Mouse (Mus musculus) heart, postnatal 0 days (tissue): ENCODE results near the gene Fam117a. TPM values are rescaled to one million over a fixed set of nuclear protein-coding genes. Genes with fewer than 3 reads are reported as not detected.

Experiments
- ATAC-seq: fragments of 200-750 bp; cut with Nextera tagmentation; 2 replicates; pipeline ENCODE4 v1.8.0; 2017; ENCODE audit warnings: low read depth, moderate number of reproducible peaks, moderate library complexity; ENCODE audit not compliant: insufficient read depth
- DNase-seq: peaks from one replicate; pipeline ENCODE4 v3.0.0-alpha.2; 2016; ENCODE audit warnings: low spot score
- H3K27ac ChIP-seq: fragments of 300-500 bp; sonication (generic); 2 replicates; pipeline ENCODE4 v1.5.1; 2014; ENCODE audit warnings: low read depth, mild to moderate bottlenecking
- H3K27me3 ChIP-seq: fragments of 300-500 bp; sonication (generic); 2 replicates; pipeline ENCODE4 v1.6.1; 2014; ENCODE audit warnings: low read length, mixed read lengths; ENCODE audit not compliant: control insufficient read depth, insufficient read depth
- H3K36me3 ChIP-seq: fragments of 300-500 bp; sonication (generic); replicated peaks from 2 replicates; pipeline ENCODE4 v1.6.1; 2014; ENCODE audit warnings: low read length, mixed read lengths; ENCODE audit not compliant: control insufficient read depth, insufficient read depth
- H3K4me1 ChIP-seq: fragments of 300-500 bp; sonication (generic); 2 replicates; pipeline ENCODE4 v1.6.1; 2014; ENCODE audit warnings: antibody characterized with exemption; ENCODE audit not compliant: control insufficient read depth, insufficient read depth
- H3K4me2 ChIP-seq: fragments of 300-500 bp; sonication (generic); 2 replicates; pipeline ENCODE4 v1.6.1; 2014; ENCODE audit warnings: low read depth, mild to moderate bottlenecking, low read length, moderate library complexity
- H3K4me3 ChIP-seq: fragments of 300-500 bp; sonication (generic); 2 replicates; pipeline ENCODE4 v1.5.1; 2014; ENCODE audit warnings: low read depth, low read length
- H3K9ac ChIP-seq: fragments of 300-500 bp; sonication (generic); replicated peaks from 2 replicates; pipeline ENCODE4 v1.6.1; 2014; ENCODE audit warnings: low read depth, low read length, mixed read lengths
- H3K9me3 ChIP-seq: fragments of 300-500 bp; sonication (generic); replicated peaks from 2 replicates; pipeline ENCODE4 v1.6.1; 2016; ENCODE audit warnings: low read length; ENCODE audit not compliant: control insufficient read depth
- CTCF ChIP-seq: IDR thresholded peaks from 2 replicates; pipeline ENCODE4 v1.5.1; 2016; ENCODE audit warnings: antibody characterized with exemption, control low read depth, low read depth
- EP300 ChIP-seq: IDR thresholded peaks from 2 replicates; pipeline ENCODE4 v1.6.1; 2016; ENCODE audit warnings: antibody characterized with exemption, low read depth
- WGBS: fragments of 180-500 bp; shearing (Covaris S2); extraction: QIAGEN DNeasy Blood & Tissue Kit; methylation state at CpG from one replicate; pipeline ENCODE4 v1.1.7; 2014; 5-methylcytosine and 5-hydroxymethylcytosine counted together
- polyA plus RNA-seq: library from polyadenylated mRNA; unstranded; fragments of >200 nt; fragmentation: Nextera tagmentation; extraction: Ambion mirVana; gene quantifications from 2 replicates; pipeline ENCODE4 v1.2.1, GENCODE M21; 2015
- total RNA-seq: library from RNA; depleted of rRNA; stranded (reverse); fragments of >200 nt; gene quantifications from 2 replicates; pipeline ENCODE4 v1.2.3, GENCODE M21; 2014; ENCODE audit warnings: low replicate concordance

Gene Fam117a
- total and polyA plus RNA-seq, 2 experiments from 2014 or later, result 3.9 to 5.6 TPM

DNA sequence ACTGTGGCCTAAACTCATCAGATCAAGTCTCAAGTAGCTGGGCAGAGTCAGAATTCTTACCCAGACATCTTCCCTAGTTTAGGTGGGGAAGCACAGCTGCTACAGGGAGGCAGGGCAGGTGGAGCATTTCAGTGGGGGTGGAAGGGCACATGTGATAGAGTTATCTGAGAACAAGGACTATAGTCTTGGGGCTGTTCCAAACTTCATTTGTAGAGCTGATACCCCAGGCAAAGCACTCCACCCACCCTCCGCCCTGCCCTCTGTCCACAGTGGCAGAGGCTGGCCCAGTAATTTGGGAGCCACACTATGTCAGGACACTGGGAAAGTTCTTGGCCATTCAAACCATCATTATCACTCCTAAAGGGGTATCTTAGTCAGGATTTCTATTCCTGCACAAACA, 16.8 kb upstream of the Fam117a start:
- DNase-seq, result no peak
- WGBS, result 85% methylated on average over 1 of the region's 1 CpGs
- Histone ChIP-seq H3K4me2 (no peak overlapping the region), H3K4me3 (no peak overlapping the region), H3K27me3 (0 out of 2 replicates have a peak, but pooled peaks cover 2% of the 10 kb centered on the region), H3K36me3 (no peaks in the 10 kb centered on the region), H3K27ac (no peak overlapping the region), H3K4me1 (no peaks in the 10 kb centered on the region), H3K9ac (no peak overlapping the region), H3K9me3 (no peaks in the 10 kb centered on the region)
- ATAC-seq, result no peak
- TF ChIP-seq EP300 (no peak), CTCF (no peak)

GRCm38 (mm10) chr11:95324181-95324580, 12.6 kb upstream of the Fam117a start:
- Histone ChIP-seq H3K4me3 (no peak overlapping the region), H3K4me2 (no peak overlapping the region), H3K4me1 (0 out of 2 replicates have a peak, but pooled peaks cover 4% of the 10 kb centered on the region), H3K36me3 (no peaks in the 10 kb centered on the region), H3K27ac (no peak overlapping the region), H3K9ac (no peak overlapping the region), H3K27me3 (0 out of 2 replicates have a peak, but pooled peaks cover 2% of the 10 kb centered on the region), H3K9me3 (no peaks in the 10 kb centered on the region)
- ATAC-seq (no peak), DNase-seq (no peak)
- TF ChIP-seq EP300 (no peak), CTCF (no peak)
- 91% methylated on average over 10 of the region's 10 CpGs for WGBS

GRCm38 (mm10) chr11:95325832-95326231, 11.0 kb upstream of the Fam117a start:
- no peaks in the 10 kb centered on the region for H3K36me3 ChIP-seq
- no peaks in the 10 kb centered on the region for H3K9me3 ChIP-seq
- H3K4me1 ChIP-seq, result 0 out of 2 replicates have a peak, but pooled peaks cover 4% of the 10 kb centered on the region
- DNase-seq (no peak), ATAC-seq (no peak)
- TF ChIP-seq EP300, result no peak
- TF ChIP-seq CTCF, result no peak
- H3K27me3 ChIP-seq, result 0 out of 2 replicates have a peak, but pooled peaks cover 2% of the 10 kb centered on the region
- no peak overlapping the region for H3K27ac ChIP-seq
- no peak overlapping the region for H3K9ac ChIP-seq
- no peak overlapping the region for H3K4me2 ChIP-seq
- H3K4me3 ChIP-seq, result no peak overlapping the region
- 68% methylated on average over 4 of the region's 4 CpGs for whole genome bisulfite sequencing

- TF ChIP-seq CTCF (no peak), EP300 (no peak)
- Histone ChIP-seq H3K27me3 (0 out of 2 replicates have a peak, but pooled peaks cover 2% of the 10 kb centered on the region), H3K9ac (no peak overlapping the region), H3K4me3 (no peak overlapping the region), H3K36me3 (no peaks in the 10 kb centered on the region), H3K27ac (no peak overlapping the region), H3K4me1 (0 out of 2 replicates have a peak, but pooled peaks cover 4% of the 10 kb centered on the region), H3K9me3 (no peaks in the 10 kb centered on the region), H3K4me2 (no peak overlapping the region)
- WGBS, result 55% methylated on average over 11 of the region's 11 CpGs
- DNase-seq (no peak), ATAC-seq (no peak)
Observed at GRCm38 (mm10) chr11:95326243-95326642, 10.6 kb upstream of the Fam117a start.

DNA sequence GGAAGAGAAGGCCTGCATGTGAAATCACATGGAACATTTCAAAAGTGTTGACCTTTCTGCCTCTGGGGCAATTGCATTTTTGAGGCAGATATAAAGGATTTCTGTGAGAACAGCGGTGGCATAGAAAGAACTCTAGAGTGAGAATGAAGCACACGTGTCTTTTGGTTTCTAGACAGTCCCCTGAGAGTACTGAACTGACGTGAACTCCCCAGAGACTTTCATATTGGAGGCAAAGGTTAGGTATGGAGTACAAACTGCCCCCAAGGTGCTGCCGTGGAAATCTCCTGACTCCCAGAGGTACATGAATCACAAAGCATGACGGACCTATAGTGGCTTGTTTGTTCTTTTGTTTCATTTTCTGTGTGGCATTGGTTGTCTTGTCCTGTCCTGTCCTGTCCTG, 8.2 kb upstream of the Fam117a start:
- H3K27me3 ChIP-seq, result 0 out of 2 replicates have a peak, but pooled peaks cover 2% of the 10 kb centered on the region
- 69% methylated on average over 5 of the region's 5 CpGs for WGBS
- H3K4me2 ChIP-seq, result no peak overlapping the region
- 0 out of 2 replicates have a peak, but pooled peaks cover 4% of the 10 kb centered on the region for H3K4me1 ChIP-seq
- ATAC-seq (no peak), DNase-seq (no peak)
- TF ChIP-seq CTCF (no peak), EP300 (no peak)
- no peak overlapping the region for H3K9ac ChIP-seq
- H3K27ac ChIP-seq, result no peak overlapping the region
- H3K4me3 ChIP-seq, result no peak overlapping the region
- H3K9me3 ChIP-seq, result no peaks in the 10 kb centered on the region
- no peaks in the 10 kb centered on the region for H3K36me3 ChIP-seq

DNA sequence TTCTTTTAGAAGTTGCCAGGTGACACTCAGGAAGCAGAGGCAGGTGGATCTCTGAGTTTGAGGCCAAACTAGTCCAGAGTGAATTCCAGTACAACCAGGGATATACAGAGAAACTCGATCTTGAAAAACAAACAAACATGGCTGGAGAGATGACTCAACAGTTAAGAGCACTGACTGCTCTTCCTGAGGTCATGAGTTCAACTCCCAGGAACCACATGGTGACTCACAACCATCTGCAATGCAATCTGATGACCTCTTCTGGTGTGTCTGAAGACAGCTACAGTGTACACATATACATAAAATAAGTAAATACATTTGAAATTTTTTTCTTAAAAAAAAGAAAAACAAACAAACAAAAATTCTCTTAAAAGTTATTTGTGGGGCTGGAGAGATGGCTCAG, 6.2 kb upstream of the Fam117a start:
- no peaks in the 10 kb centered on the region for H3K9me3 ChIP-seq
- H3K4me2 ChIP-seq, result no peak overlapping the region
- TF ChIP-seq EP300 (no peak), CTCF (no peak)
- H3K27me3 ChIP-seq, result no peaks in the 10 kb centered on the region
- peaks cover 9% of the 10 kb centered on the region; the same call in 1 of the 2 replicates for H3K4me1 ChIP-seq
- no peaks in the 10 kb centered on the region for H3K36me3 ChIP-seq
- no peak overlapping the region for H3K27ac ChIP-seq
- 48% methylated on average over 1 of the region's 1 CpGs for WGBS
- ATAC-seq (no peak), DNase-seq (no peak)
- no peak overlapping the region for H3K4me3 ChIP-seq
- H3K9ac ChIP-seq, result no peak overlapping the region
